Mouse (Mus musculus): ENCODE data around the gene Dpp8.
"Not testable (repeated sequence)": the region's sequence is repeated elsewhere in the genome, so short reads cannot be mapped to it uniquely, and the experiment has no call there.

Dpp8 gene

DNA sequence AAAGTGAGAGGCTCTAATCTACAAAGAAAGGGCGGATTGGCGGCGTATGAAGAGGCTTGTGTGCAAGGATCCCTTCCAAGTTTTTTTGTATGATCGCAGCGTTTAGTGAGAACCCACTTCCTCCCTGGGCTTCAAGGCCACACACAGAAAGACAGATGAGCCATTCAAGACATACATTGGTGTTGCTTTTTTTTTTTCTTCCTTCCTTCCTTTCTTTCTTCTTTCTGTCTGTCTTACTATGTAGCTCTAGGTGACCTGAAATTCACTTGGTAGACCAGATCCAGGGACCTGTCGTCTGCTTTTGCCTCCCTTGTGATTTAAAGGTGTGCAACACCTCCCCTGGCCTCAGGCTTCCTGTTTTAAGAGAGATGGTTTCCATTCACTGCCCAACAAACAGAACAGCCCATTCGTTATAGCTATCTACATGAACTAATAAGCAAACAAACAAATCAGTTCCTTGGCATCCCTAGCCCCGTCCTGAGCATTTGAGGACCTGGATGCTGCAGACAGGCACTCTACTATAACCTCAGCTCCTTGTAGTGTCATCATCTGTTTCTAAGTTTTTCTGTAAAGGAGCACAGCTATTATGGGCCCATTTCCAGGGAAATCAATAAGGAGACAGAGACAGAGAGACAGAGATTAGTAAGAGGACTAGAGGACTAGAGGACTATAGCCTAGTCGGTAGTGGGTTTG is 10.2 kb upstream of the Dpp8 start:
- no peak for DNase-seq (ENCODE audit: low spot score)

DNA sequence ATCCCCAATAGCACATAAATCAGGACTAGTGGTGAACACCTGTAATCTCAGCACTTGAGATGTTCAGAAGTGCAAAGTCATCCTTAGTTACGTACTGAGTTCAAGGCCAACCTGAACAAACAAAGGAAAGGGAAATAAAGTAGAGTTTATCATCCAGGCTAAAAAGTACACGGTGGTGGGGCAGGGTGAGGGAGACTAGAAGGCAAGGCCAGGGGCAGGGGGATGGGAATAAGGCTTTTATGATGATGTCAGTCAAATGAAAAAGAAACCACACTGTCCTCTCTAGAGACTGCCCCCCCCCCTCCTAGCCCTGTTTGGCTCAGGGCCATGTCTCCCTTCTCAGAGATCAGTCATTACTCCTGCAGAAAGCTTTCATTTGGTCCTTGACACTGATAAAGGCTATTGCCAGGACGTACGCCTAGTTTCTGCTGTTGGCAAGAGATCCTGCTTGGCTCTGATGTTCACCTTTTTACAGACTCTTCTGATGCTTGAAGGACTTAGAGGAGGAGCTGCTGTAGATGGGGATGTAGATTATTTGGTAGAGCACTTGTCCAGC is 9.6 kb upstream of the Dpp8 start:
- DNase-seq (ENCODE audit: low spot score), result no peak

DNA sequence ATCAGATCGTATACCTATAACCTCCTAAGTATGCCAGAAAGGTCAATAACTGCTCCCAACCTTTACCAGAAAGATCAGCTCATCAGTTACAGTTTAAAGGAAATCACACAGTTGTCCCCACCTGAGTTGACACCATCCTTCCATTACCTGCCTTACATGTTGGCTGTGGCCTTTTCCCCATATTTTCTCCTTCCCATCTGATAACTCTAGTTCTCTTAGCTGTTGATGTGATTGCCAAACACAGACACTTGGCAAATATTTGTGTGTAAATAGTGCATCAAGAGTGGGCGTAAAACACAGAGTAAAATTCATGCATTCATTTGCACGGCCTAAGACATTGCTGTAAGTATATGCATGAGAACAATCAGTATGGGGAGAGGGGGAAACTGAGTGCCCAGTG is 8.8 kb upstream of the Dpp8 start:
- no peak for DNase-seq (ENCODE audit: low spot score)

DNA sequence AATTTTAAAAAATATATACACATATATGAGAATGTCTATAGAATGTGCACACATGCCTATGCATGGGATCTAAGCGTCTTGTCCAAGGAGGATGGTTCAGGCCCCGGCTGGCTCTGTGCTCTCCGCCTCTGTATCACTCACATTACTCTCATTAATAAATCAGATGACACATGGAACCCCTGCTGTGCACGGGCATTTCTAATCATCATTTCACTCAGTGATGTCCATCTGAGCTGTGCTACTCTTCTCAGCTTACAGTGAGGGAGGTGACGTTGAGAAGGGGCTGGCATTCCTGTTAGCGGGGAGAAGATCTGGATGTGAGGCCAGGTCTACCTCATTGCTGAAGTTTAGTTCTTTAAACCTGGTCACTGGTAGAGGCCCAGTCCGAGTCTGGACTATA is 5.0 kb upstream of the Dpp8 start:
- no peak for DNase-seq (ENCODE audit: low spot score)

DNA sequence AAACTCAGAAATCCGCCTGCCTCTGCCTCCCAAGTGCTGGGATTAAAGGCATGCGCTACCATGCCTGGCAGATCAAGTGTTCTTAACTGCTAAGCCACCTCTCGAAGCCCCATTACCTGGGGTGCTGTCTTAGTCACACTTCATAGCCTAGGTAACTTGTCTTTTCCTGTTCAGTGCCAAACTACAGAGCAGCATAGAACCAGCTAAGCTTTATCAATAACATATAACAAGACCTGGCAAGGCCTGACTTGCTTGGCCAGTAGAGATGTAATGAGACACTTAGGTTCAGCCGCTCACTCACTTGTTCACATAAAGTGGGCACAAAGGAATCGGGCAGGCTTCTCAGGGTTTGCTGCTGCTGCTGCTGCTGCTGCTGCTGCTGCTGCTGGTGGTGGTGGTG is 3.9 kb upstream of the Dpp8 start:
- DNase-seq (ENCODE audit: low spot score), result no peak

DNA sequence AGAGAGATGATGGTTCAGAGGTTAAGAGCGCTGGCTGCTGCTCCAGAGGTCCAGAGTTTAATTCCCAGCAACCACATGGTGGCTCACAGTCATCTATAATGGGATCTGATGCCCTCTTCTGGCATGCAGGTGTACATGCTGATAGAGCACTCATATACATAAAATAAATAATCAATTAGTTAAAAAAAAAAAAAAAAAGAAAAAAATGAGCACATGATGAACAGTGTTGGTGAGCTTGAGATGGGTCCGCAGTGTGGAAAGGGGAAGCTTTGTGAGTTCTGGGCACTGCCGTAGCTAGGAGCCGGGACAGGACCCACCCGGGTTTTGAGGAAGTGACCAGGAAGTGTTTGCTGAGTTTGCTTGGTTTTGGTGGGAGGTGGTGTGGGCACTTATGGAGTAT is 859 bp upstream of the Dpp8 start:
- not testable (repeated sequence) for DNase-seq (ENCODE audit: low spot score)

DNA sequence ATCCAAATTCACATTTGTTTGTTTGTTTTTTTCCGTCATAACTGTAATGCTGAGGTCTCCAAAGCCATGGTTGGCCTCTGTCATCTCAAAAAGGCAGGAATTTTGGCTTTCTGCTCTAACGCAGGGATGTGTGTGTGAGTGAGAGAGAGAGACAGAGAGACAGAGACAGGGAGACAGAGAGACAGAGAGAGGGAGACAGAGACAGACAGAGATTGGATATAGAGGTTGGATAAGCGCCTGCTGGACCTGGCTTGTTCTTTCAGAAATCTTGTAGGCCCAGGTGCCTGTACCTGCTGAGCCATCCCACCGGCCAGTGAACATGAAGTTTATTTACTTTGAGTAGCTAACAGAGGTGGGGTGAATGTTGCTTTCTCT is 333 bp upstream of the Dpp8 start:
- DNase-seq (ENCODE audit: low spot score), result no peak

DNA sequence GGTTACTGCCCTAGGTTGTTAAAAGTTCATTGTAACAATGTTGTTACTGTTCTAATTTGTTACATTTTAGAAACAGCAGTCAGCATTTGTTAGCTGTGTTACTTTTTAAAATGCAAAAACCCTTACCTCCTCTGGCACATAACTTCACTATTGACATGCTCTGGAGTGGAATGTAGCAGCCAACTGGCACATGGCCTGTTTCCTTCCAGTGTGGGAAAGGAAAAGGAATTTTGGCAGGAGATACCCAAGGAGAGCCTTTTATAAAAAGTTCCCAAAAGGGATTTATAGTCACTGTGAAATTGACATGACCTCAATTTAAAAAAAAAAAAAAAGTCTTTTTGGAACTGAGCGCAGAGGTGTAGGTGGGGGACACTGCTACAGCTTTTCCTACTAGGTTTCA is 4.2 kb downstream of the Dpp8 start:
- no peak for DNase-seq (ENCODE audit: low spot score)

DNA sequence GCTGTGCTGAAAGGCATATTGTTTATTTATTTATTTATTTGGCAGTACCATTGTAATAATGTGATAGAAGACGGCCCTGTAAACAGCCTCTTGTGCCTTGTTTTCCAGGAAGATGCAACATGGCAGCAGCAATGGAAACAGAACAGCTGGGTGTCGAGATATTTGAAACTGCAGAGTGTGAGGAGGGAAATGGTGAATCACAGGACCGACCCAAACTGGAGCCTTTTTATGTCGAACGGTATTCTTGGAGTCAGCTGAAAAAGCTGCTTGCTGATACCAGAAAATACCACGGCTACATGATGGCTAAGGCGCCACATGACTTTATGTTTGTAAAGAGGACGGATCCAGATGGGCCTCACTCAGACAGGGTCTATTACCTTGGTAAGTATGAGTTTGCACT is 4.6 kb downstream of the Dpp8 start:
- no peak for DNase-seq (ENCODE audit: low spot score)

DNA sequence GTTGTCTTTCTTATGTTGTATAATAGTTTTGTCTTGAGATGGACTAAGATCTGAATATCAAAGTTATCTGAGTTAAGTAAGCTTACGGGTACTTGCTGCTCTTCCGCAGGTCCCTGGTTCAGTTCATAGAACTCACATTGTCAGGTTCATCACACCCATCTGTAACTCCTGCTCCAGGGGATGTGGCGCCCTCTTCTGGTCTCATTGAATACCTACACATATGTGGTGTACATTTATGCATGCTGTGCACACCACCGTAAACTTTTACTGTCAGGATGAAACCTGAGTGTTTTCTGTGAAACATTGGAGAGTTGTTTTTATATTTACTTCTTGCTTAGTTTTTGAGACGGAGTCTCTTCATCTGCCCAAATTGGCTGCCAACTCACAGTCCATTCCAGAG is 9.2 kb downstream of the Dpp8 start:
- no peak for DNase-seq (ENCODE audit: low spot score)

DNA sequence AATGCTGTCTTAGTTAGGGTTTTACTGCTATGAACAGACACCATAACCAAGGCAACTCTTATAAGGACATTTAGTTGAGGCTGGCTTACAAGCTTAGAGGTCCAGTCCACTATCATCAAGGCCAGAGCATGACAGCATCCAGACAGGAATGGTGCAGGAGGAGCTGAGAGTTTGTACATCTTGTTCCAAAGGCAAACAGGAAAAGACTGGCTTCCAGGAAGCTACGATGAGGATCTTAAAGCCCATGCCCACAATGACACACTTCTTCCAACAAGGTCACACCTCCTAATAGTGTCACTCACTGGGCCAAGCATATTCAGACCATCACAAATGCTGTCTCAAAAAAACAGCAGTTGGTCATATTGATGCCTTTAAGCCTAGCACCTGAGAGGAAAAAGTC is 14.8 kb downstream of the Dpp8 start:
- no peak for DNase-seq (ENCODE audit: low spot score)

DNA sequence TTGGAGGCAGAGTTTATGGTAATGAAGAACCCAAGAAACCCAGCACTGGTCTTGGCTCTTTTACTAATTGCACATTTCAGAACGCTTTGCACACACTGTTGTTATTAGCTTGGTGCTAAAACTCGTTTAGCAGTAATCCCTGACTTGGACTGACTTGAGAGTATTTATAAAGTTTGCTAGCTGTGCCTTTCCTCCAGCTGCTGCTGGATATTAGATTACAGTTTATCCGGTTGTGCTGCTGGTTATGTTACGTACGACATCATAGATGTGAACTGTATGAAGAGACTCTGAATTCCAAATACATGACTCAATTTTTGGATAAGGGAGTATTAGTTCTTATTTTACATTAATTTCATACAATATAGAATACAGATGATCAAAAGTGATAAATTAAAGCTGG is 17.2 kb downstream of the Dpp8 start:
- DNase-seq (ENCODE audit: low spot score), result no peak

DNA sequence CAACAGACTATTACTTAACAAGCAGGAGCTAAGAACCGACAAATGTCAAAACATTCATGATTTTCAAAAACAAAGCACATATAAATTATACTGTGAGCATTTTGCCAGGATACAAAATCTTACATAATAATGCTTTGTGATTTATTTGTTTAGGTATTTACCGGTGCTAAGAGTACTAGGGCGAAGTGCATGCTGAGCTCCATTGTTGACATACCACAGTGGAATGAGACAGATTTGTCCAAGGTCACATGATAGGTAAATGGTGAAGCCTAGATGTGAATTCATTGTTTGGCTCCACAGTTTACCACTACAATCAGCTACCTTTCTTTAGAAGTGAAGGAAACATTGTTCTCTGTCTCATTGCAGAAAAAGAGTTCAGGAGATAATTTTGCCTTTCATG is 18.8 kb downstream of the Dpp8 start:
- DNase-seq (ENCODE audit: low spot score), result no peak

DNA sequence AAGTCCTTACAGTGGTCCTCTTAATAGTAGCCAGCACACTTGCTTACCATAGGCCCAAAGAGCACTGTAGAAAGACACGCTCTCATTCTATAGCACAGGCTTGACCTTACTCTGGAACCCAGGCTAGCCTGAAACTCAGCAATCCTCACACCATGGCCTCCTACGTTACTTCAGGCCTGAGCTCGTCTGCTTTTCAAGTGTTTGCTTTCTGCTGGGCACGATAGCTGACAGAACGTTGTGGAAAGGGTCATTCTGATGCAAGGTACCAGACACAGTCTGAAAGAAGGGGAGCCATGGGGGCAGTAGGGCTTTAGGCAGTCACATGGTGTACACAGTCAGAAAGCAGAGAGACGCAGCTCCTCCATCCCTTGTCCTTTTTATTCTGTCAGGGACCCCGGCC is 32.0 kb downstream of the Dpp8 start:
- no peak for DNase-seq (ENCODE audit: low spot score)

DNA sequence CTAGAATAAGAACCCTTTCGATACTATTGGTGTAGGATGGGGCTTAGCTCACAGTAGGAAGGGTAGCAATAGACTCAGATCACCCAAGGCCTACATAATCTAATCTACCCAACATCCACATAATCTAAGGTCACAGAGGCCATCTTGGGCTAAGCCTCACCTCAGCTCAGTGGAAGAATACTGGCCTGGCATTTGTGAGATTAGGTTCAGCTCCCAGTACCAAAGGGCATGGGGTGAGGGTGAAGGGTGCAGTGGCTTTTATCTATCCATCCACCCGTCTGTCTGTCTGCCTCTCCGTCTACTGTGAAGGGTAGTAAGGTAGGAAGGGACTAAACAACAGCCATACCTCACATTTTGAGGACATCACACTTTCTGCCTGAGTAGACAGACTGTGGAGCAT is 38.4 kb downstream of the Dpp8 start:
- no peak for DNase-seq (ENCODE audit: low spot score)

DNA sequence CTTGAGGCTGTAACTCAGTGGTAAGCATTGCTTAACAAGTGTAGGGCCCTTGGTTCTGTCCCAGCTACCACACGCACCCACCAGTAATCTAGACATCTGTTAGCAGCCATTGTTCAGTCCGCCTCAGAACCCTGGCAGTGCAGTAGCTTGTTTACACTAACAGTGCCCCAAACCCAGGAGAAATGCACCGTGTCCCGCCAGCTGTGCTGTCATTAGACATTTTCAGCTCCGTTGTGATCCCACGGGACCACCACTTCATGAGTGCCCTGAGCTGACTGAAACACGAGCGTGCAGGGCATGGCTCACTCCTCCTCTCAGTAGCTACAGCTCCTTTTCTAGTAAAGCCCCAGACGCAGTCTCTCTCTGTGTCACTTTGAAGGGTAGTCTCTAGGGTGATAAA is 41.3 kb downstream of the Dpp8 start:
- no peak for DNase-seq (ENCODE audit: low spot score)

DNA sequence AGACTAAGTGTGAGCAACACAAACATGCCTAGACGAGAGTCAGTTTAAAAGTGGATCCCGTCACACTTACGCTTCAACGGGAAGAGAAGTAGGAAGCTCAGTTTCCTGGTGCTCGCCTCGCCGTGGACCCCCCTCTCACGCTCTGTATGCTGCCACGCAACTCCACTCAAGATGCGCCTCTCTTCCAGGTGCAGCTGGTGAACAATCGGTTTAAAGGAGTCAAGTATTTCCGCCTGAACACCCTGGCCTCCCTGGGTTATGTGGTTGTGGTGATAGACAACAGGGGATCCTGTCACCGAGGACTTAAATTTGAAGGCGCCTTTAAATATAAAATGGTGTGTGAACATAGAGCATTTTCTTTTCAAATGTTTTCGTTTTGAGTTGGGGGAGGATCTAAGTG is 42.0 kb downstream of the Dpp8 start:
- DNase-seq (ENCODE audit: low spot score), result no peak

DNA sequence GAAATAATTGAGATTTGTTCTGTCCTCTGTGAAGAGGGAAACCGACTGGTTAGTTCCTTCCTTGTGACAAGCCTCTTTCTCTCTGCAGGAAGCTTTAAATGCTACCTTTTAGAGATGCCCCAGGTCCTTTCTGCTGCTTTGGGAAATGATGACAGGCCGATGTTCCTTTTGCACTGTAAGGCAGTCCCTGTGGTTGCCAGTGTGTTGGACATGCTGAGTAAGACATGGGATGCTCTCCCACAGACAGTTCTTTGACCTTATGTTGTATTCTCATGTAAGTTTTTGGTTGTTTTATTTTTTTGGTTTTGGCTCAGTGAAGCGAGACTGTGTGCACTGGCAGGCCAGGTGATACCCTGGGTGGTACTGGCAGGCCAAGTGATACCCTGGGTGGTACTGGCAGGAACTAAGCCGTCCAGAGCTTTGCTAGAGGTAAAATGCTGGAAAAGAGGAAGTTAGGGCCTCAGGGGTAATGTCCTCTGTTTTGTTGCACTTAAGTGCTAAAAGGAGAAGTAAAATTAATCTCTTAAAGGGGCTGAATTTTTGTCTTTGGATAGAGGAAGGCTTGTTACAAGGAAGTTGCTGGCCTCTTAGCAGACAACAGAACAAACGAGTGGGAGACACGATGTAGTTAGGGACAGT is 42.8 kb downstream of the Dpp8 start:
- no peak for DNase-seq (ENCODE audit: low spot score)

DNA sequence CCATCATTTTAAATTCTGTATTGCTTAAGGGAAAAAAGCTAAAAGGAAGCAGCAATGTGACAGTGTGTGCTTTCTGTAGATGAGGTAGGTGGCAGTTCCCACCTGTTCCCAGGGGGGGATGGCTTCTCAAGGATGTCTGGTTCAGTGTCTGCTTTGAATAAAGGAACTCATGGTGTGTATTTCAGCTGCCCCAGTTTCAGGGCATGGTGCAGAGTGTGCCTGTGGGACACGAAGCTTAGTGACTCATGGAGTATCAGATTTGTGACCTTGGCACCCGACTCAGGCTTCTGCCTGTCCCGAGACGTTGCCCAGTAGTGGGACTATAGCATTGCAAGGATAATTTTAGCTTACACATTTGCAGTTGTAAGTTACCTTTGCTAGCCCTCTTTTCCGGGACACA is 45.3 kb downstream of the Dpp8 start:
- DNase-seq (ENCODE audit: low spot score), result no peak

DNA sequence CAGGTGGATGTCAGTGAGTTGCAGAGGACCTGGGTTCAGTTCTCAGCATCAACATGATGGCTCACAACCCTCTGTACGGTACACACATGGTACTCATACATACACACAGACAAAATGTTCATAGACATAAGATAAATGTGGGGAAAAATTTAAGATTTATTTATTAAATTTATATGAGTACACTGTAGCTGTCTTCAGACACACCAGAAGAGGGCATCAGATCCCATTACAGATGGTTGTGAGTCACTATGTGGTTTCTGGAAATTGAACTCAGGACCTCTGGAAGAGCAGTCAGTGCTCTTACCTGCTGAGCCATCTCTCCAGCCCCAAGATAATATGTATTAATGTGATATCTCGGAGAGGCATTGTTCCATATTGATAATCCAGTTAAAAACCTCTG is 47.9 kb downstream of the Dpp8 start:
- not testable (repeated sequence) for DNase-seq (ENCODE audit: low spot score)

DNA sequence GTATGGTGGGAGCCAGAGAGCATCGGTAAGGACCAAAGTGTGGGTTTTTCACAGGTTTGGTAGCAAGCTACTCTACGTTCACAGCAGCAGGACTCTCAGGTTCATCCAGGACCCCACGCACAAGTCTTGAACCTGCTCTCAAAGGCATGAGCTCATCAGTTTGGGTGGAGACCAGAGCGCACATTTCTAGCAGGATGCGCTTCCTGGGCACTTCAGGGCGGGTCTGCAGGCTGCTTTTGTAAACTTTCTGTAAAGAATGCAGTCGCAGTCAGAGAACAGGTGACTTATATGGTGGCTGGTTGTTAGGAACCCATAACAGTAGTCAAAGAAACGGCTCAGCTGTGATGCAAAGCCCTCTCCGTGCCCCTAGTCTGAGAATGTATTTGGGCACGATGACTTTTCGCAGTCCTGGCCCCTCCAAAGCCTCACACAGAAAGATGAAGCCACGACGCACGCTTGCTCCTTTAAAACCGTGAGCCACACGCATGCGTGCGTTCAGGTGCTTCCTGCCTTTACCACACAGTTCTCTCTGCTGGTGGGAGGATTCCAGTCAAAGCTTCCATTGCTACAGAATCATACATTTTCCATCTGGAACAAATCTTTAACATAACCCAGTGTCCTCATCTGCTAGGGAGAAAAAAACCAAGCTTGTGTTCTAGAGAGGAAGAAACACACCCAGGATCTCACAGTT is 51.0 kb downstream of the Dpp8 start:
- no peak for DNase-seq (ENCODE audit: low spot score)

DNA sequence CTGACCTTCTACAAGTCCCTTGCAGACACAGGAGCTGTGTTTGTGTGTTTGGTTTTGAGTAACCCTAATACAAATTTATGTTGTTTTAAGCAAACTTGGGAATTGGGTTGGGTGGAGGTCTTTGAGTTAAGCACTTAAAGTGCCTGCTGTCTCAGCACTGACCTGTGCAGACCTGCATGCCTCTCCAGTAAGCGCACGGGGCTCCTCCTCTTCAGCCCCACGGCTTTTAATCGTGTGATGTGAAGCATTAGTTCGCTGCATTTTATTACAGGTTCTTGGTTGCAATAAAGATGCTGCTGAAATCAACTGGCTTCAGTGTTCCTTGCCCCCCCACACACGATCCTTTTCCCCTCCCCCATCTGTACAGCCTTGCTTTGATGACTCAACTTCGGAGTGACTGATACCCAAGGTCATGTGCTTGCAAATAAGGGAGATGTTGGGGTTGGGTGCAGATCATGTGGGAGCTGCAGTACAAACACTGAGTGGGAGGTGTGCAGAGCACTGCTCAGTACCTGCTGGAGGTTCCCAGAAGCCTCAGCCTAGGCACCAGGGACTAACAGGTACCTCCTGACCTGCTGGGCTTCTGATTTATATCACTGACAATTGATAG is 52.1 kb downstream of the Dpp8 start:
- DNase-seq (ENCODE audit: low spot score), result no peak

DNA sequence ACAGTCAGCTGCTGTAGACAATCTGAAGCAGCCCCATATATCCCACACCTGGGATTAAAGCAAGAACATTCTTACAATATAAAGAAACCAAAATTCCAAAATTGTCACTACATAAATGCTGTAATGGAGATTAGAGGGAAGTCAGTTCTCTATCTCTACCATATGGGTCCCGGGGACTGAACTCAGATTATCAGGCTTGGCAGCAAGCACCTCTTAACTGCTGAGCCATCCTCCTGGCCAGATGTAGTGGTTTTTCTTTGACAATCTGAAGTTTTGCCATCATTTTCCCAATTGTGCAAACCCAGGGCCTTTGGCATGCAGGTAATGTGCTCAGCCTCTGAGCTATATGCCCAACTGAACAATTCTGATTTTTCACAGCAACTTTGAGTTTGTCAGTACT is 53.1 kb downstream of the Dpp8 start:
- DNase-seq (ENCODE audit: low spot score), result no peak
